Mouse (Mus musculus) heart, postnatal 0 days (tissue): Measurements from ENCODE around the gene Glycam1. TPM values are rescaled to one million over a fixed set of nuclear protein-coding genes. Genes with fewer than 3 reads are reported as not detected.
A peak's percentile ranks its signal among the peaks of the same experiment; 100 is the strongest.

Experiments used
- ATAC-seq: fragments of 200-750 bp; cut with Nextera tagmentation; 2 replicates; pipeline ENCODE4 v1.8.0; 2017; ENCODE audit warnings: low read depth, moderate number of reproducible peaks, moderate library complexity; ENCODE audit not compliant: insufficient read depth
- DNase-seq: peaks from one replicate; pipeline ENCODE4 v3.0.0-alpha.2; 2016; ENCODE audit warnings: low spot score
- H3K27ac ChIP-seq: fragments of 300-500 bp; sonication (generic); 2 replicates; pipeline ENCODE4 v1.5.1; 2014; ENCODE audit warnings: low read depth, mild to moderate bottlenecking
- H3K27me3 ChIP-seq: fragments of 300-500 bp; sonication (generic); 2 replicates; pipeline ENCODE4 v1.6.1; 2014; ENCODE audit warnings: low read length, mixed read lengths; ENCODE audit not compliant: control insufficient read depth, insufficient read depth
- H3K36me3 ChIP-seq: fragments of 300-500 bp; sonication (generic); replicated peaks from 2 replicates; pipeline ENCODE4 v1.6.1; 2014; ENCODE audit warnings: low read length, mixed read lengths; ENCODE audit not compliant: control insufficient read depth, insufficient read depth
- H3K4me1 ChIP-seq: fragments of 300-500 bp; sonication (generic); 2 replicates; pipeline ENCODE4 v1.6.1; 2014; ENCODE audit warnings: antibody characterized with exemption; ENCODE audit not compliant: control insufficient read depth, insufficient read depth
- H3K4me2 ChIP-seq: fragments of 300-500 bp; sonication (generic); 2 replicates; pipeline ENCODE4 v1.6.1; 2014; ENCODE audit warnings: low read depth, mild to moderate bottlenecking, low read length, moderate library complexity
- H3K4me3 ChIP-seq: fragments of 300-500 bp; sonication (generic); 2 replicates; pipeline ENCODE4 v1.5.1; 2014; ENCODE audit warnings: low read depth, low read length
- H3K9ac ChIP-seq: fragments of 300-500 bp; sonication (generic); replicated peaks from 2 replicates; pipeline ENCODE4 v1.6.1; 2014; ENCODE audit warnings: low read depth, low read length, mixed read lengths
- H3K9me3 ChIP-seq: fragments of 300-500 bp; sonication (generic); replicated peaks from 2 replicates; pipeline ENCODE4 v1.6.1; 2016; ENCODE audit warnings: low read length; ENCODE audit not compliant: control insufficient read depth
- CTCF ChIP-seq: IDR thresholded peaks from 2 replicates; pipeline ENCODE4 v1.5.1; 2016; ENCODE audit warnings: antibody characterized with exemption, control low read depth, low read depth
- EP300 ChIP-seq: IDR thresholded peaks from 2 replicates; pipeline ENCODE4 v1.6.1; 2016; ENCODE audit warnings: antibody characterized with exemption, low read depth
- WGBS: fragments of 180-500 bp; shearing (Covaris S2); extraction: QIAGEN DNeasy Blood & Tissue Kit; methylation state at CpG from one replicate; pipeline ENCODE4 v1.1.7; 2014; 5-methylcytosine and 5-hydroxymethylcytosine counted together
- polyA plus RNA-seq: library from polyadenylated mRNA; unstranded; fragments of >200 nt; fragmentation: Nextera tagmentation; extraction: Ambion mirVana; gene quantifications from 2 replicates; pipeline ENCODE4 v1.2.1, GENCODE M21; 2015
- total RNA-seq: library from RNA; depleted of rRNA; stranded (reverse); fragments of >200 nt; gene quantifications from 2 replicates; pipeline ENCODE4 v1.2.3, GENCODE M21; 2014; ENCODE audit warnings: low replicate concordance; rRNA removed

Glycam1 gene
- total and polyA plus RNA-seq, 2 experiments from 2014 or later = not detected

- Histone ChIP-seq H3K27ac (no peak overlapping the region), H3K4me3 (no peak overlapping the region), H3K9ac (no peak overlapping the region), H3K4me1 (peaks cover 7% of the 10 kb centered on the region; the same call in 1 of the 2 replicates), H3K4me2 (no peak overlapping the region), H3K36me3 (no peaks in the 10 kb centered on the region), H3K27me3 (no peaks in the 10 kb centered on the region), H3K9me3 (no peaks in the 10 kb centered on the region)
- DNase-seq = no peak
- WGBS = 8% methylated on average over 5 of the region's 5 CpGs
- no peak for TF ChIP-seq EP300
- TF ChIP-seq CTCF = no peak
- ATAC-seq = no peak
Observed at GRCm38 (mm10) chr15:103518600-103519385, 46.1 kb downstream of the Glycam1 start.

- no peaks in the 10 kb centered on the region for H3K27me3 ChIP-seq
- peak overlapping the region; percentile 49 for H3K4me2 ChIP-seq
- ATAC-seq (no peak), DNase-seq (peak; percentile 27)
- H3K4me3 ChIP-seq = no peak overlapping the region
- WGBS = 12% methylated on average over 3 of the region's 3 CpGs
- H3K9me3 ChIP-seq = no peaks in the 10 kb centered on the region
- H3K27ac ChIP-seq = no peak overlapping the region
- peaks cover 7% of the 10 kb centered on the region; the same call in 1 of the 2 replicates for H3K4me1 ChIP-seq
- TF ChIP-seq EP300 (no peak), CTCF (no peak)
- H3K9ac ChIP-seq = no peak overlapping the region
- H3K36me3 ChIP-seq = no peaks in the 10 kb centered on the region
Observed at GRCm38 (mm10) chr15:103514914-103515313, 50.0 kb downstream of the Glycam1 start.

GRCm38 (mm10) chr15:103514119-103514518 is 50.8 kb downstream of the Glycam1 start:
- Histone ChIP-seq H3K4me1 (peaks cover 7% of the 10 kb centered on the region; the same call in 1 of the 2 replicates), H3K36me3 (no peaks in the 10 kb centered on the region)
- 4% methylated on average over 10 of the region's 10 CpGs for WGBS

GRCm38 (mm10) chr15:103513621-103514031 is 51.3 kb downstream of the Glycam1 start:
- DNase-seq (no peak), ATAC-seq (peak; percentile 10; the same call in 1 of the 2 replicates)
- Histone ChIP-seq H3K4me1 (peaks cover 7% of the 10 kb centered on the region; the same call in 1 of the 2 replicates), H3K9me3 (no peaks in the 10 kb centered on the region), H3K4me2 (peak overlapping the region; percentile 49), H3K36me3 (no peaks in the 10 kb centered on the region), H3K27ac (no peak overlapping the region), H3K4me3 (peak overlapping the region; percentile 26), H3K9ac (no peak overlapping the region), H3K27me3 (no peaks in the 10 kb centered on the region)
- no peak for TF ChIP-seq EP300
- no peak for TF ChIP-seq CTCF
- 11% methylated on average over 6 of the region's 7 CpGs for WGBS

More at GRCm38 (mm10) chr15:103514119-103514518, 50.8 kb downstream of the Glycam1 start:
- Histone ChIP-seq H3K27me3 (no peaks in the 10 kb centered on the region), H3K4me3 (peak overlapping the region; percentile 26), H3K4me2 (peak overlapping the region; percentile 49), H3K9me3 (no peaks in the 10 kb centered on the region), H3K27ac (no peak overlapping the region), H3K9ac (no peak overlapping the region)
- TF ChIP-seq CTCF = no peak
- no peak for TF ChIP-seq EP300
- peak; percentile 79 for DNase-seq
- peak; percentile 92 for ATAC-seq

Other genes with a start within 250 kb of the Glycam1 start
- 5.4 and 7.9 TPM in 2 replicates for gene Zfp385a, start 225.0 kb downstream of the Glycam1 start, total RNA-seq
- gene Zfp385a, start 225.0 kb downstream of the Glycam1 start, polyA plus RNA-seq = 4.5 and 5.5 TPM in 2 replicates
- 83.3 and 85.4 TPM in 2 replicates for gene Itga5, start 198.3 kb downstream of the Glycam1 start, total RNA-seq
- gene Itga5, start 198.3 kb downstream of the Glycam1 start, polyA plus RNA-seq = 44.3 and 47.5 TPM in 2 replicates
- 9.9 TPM in 1 of 2 replicates, not detected in the other for gene Gtsf1, start 134.6 kb downstream of the Glycam1 start, total RNA-seq
- gene Gtsf1, start 134.6 kb downstream of the Glycam1 start, polyA plus RNA-seq = 11.4 and 13.7 TPM in 2 replicates
- not detected in 2 replicates for gene Gtsf2, start 116.6 kb downstream of the Glycam1 start, total RNA-seq
- not detected in 2 replicates for gene Gtsf2, start 116.6 kb downstream of the Glycam1 start, polyA plus RNA-seq
- 1.7 and 3.4 TPM in 2 replicates for gene Nckap1l, start 111.3 kb downstream of the Glycam1 start, total RNA-seq
- 0.93 and 0.97 TPM in 2 replicates for gene Nckap1l, start 111.3 kb downstream of the Glycam1 start, polyA plus RNA-seq
- 0.88 and 4.0 TPM in 2 replicates for gene Pde1b, start 62.0 kb downstream of the Glycam1 start, total RNA-seq
- gene Pde1b, start 62.0 kb downstream of the Glycam1 start, polyA plus RNA-seq = 1.2 and 1.3 TPM in 2 replicates
- gene Ppp1r1a, start 27.1 kb downstream of the Glycam1 start, total RNA-seq = 8.4 and 25.2 TPM in 2 replicates
- gene Ppp1r1a, start 27.1 kb downstream of the Glycam1 start, polyA plus RNA-seq = 36.3 and 43.4 TPM in 2 replicates
- gene Mucl1, start 190.4 kb upstream of the Glycam1 start, total RNA-seq = not detected in 2 replicates
- not detected in 2 replicates for gene Mucl1, start 190.4 kb upstream of the Glycam1 start, polyA plus RNA-seq